Mouse (Mus musculus) central nervous system, embryonic 11.5 days (tissue): Measurements from ENCODE around the gene Cyp19a1. TPM values are rescaled to one million over a fixed set of nuclear protein-coding genes. Genes with fewer than 3 reads are reported as not detected.

Experiments used
- polyA plus RNA-seq: library from polyadenylated mRNA; depleted of rRNA; stranded (reverse); fragments of >200 nt; gene quantifications from 2 replicates; pipeline ENCODE4 v1.2.3, GENCODE M21; 2012; rRNA removed

Gene Cyp19a1
- not detected in 2 replicates for polyA plus RNA-seq

DNA sequence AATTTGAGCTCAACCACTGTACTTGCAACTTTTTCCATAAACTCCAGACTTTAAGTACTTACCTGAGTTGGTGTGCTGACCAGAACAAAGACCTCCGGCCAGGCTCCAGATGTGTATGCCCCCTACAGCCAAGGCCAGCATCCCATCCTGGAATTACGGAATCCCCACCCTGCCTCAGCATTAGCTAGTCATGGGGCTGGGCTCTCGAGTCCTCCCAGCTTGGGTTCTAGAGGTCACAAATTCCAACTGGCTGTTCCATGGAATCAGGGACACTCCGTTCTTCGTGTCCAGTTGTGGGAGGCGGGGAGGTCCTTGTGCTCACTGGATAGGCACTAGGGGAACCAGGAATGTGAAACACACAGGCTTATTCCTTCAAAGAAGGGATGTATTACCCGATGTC, at the start of gene Cyp19a1:
Gene Cyp19a1 (minus strand): TSS at position 101 of the 400 bp plus-strand sequence.

DNA sequence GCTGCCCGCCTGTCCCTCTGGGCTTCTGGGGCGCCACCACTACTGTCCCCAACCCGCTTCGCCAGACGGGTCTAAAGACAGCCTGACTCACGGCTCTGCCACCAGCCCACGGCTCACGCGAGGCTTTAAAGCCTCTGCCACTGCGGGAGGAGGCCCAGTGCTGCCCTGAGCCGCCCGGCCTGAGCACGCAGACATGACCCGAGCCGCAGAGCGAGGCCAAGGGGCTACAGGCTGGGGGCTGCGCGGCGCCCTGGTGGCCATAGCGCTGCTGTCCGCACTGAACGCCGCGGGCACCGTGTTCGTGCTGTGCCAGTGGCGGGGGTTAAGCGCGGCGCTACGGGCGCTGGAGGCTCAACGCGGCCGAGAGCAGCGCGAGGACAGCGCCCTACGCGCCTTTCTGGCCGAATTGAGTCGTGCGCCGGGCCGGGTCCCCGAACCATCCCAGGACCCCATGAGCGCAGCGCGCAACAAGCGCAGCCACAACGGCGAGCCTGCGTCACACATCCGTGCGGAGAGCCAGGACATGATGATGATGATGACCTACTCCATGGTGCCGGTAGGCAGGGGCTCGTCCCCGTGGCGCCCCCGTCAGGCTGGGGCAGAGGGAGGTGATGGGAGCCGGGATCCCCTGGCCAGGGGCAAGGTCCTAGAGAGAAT, 18.5 kb upstream of the Cyp19a1 start, which contains the start of gene Gldn:
Gene Gldn (plus strand): TSS at position 156 of the 657 bp plus-strand sequence.

Other genes with a start within 250 kb of the Cyp19a1 start
- 0.08 and 0.14 TPM in 2 replicates for gene Tnfaip8l3, start 199.7 kb downstream of the Cyp19a1 start, polyA plus RNA-seq
- gene Gldn, start 18.4 kb upstream of the Cyp19a1 start, polyA plus RNA-seq = 0.07 and 0.19 TPM in 2 replicates
- gene Dmxl2, start 233.5 kb upstream of the Cyp19a1 start, polyA plus RNA-seq = 16.1 and 19.6 TPM in 2 replicates